Mouse (Mus musculus) midbrain, embryonic 10.5 days (tissue): ENCODE results near the gene Crebzf. TPM values are rescaled to one million over a fixed set of nuclear protein-coding genes. Genes with fewer than 3 reads are reported as not detected.

Experiments used
- DNase-seq: peaks from one replicate; pipeline ENCODE4 v3.0.0-alpha.2; 2017; ENCODE audit warnings: low spot score
- H3K27ac ChIP-seq: fragments of 300-500 bp; sonication (generic); replicated peaks from 2 replicates; pipeline ENCODE4 v1.5.1; 2016; ENCODE audit warnings: mild to moderate bottlenecking
- H3K27me3 ChIP-seq: fragments of 300-500 bp; sonication (generic); 2 replicates; pipeline ENCODE4 v1.6.1; 2016; ENCODE audit warnings: low read depth, mild to moderate bottlenecking; ENCODE audit not compliant: poor library complexity, severe bottlenecking
- H3K36me3 ChIP-seq: fragments of 300-500 bp; sonication (generic); 2 replicates; pipeline ENCODE4 v1.6.1; 2016; ENCODE audit warnings: mild to moderate bottlenecking, moderate library complexity
- H3K4me1 ChIP-seq: fragments of 300-500 bp; sonication (generic); 2 replicates; pipeline ENCODE4 v1.6.1; 2016
- H3K4me3 ChIP-seq: fragments of 300-500 bp; sonication (generic); 2 replicates; pipeline ENCODE4 v1.5.1; 2016; ENCODE audit warnings: mild to moderate bottlenecking, moderate library complexity
- H3K9me3 ChIP-seq: fragments of 300-500 bp; sonication (generic); replicated peaks from 2 replicates; pipeline ENCODE4 v1.6.1; 2016; ENCODE audit warnings: mild to moderate bottlenecking
- WGBS: fragments of 180-500 bp; shearing (Covaris S2); methylation state at CpG from one replicate; pipeline ENCODE4 v1.1.7; 2016; 5-methylcytosine and 5-hydroxymethylcytosine counted together
- polyA plus RNA-seq: library from polyadenylated mRNA; unstranded; fragments of >200 nt; fragmentation: Nextera tagmentation; extraction: Ambion mirVana; gene quantifications from 2 replicates; pipeline ENCODE4 v1.2.1, GENCODE M21; 2016

Crebzf gene
- polyA plus RNA-seq, 1 experiment from 2014 or later, result 26.6 TPM

- peaks cover 32% of the 10 kb centered on the region for H3K36me3 ChIP-seq
- peak overlapping the region; percentile 91 for H3K27ac ChIP-seq
- no peak for DNase-seq
- H3K4me1 ChIP-seq, result peaks cover 18% of the 10 kb centered on the region
- no peaks in the 10 kb centered on the region for H3K27me3 ChIP-seq
- peak overlapping the region; percentile 77 for H3K4me3 ChIP-seq
- no peaks in the 10 kb centered on the region for H3K9me3 ChIP-seq
- WGBS, result 43% methylated on average over 7 of the region's 7 CpGs
Observed at GRCm38 (mm10) chr7:90456149-90456844, 13.8 kb downstream of the Crebzf start.

DNA sequence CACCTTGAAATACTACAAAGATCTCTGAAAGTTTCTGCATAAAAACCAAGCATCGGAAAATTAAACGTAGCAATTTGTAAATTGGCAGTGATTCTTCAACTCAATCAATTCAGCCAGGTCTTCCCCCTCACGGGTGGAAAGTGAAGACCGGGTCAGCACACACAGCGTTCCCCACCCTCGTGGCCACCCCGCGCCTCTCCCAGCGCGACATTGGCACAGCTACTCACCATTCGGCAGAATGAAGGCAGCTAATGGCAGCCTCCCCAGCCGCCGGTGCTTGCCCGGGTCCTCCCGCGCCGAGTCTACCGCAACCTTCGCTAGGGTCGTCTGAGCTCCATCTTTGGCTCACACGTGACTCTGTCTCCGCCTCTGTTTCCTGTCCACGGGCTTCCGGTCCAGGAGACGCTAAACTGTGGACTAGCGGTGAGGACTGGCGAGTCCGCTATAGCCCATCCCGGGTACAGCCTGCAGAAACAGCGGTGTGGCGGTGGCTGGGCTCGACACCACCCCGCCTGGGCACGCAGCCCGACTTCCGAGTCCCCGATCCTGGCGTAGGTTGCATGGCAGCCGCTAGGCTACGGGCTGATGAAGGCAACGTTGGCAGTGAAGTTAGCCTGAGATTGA lies 14.4 kb downstream of the Crebzf start, which contains the start of gene Tmem126a:
Tmem126a (minus strand) TSS at position 385 of the 624 bp plus-strand sequence.
- WGBS, result under 1% methylated on average over 41 of the region's 41 CpGs
- Histone ChIP-seq H3K4me1 (peaks cover 18% of the 10 kb centered on the region), H3K27me3 (no peaks in the 10 kb centered on the region), H3K9me3 (no peaks in the 10 kb centered on the region), H3K27ac (peak within 1 kb of the TSS; percentile 91), H3K36me3 (peaks cover 25% of the 10 kb centered on the region), H3K4me3 (peak within 1 kb of the TSS; percentile 77)
- peak; percentile 91 for DNase-seq

DNA sequence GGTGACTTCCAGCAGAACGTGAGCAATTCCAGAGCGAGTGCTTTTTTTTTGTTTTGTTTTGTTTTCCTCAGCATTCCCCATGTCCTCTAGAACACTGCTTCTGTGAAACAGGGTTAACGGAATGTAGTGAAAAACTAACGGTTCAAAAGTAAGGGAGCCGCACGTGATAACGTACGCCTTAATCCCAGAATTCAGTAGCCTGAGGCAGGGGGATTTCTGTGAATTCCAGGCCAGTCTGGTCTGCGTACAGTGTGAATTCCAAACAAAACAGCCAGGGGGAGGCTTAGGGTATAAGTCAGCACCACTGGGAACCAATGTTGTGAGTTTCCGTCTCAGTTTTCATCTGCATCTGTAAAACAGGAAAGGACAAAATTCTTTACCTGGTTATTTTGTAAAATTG lies 15.0 kb downstream of the Crebzf start:
- peak overlapping the region; percentile 91 for H3K27ac ChIP-seq
- DNase-seq, result peak; percentile 22
- peak overlapping the region; percentile 77 for H3K4me3 ChIP-seq
- no peaks in the 10 kb centered on the region for H3K9me3 ChIP-seq
- no peaks in the 10 kb centered on the region for H3K27me3 ChIP-seq
- H3K4me1 ChIP-seq, result peaks cover 18% of the 10 kb centered on the region
- WGBS, result 32% methylated on average over 10 of the region's 10 CpGs
- H3K36me3 ChIP-seq, result peaks cover 21% of the 10 kb centered on the region

GRCm38 (mm10) chr7:90460330-90460729 lies 17.8 kb downstream of the Crebzf start:
- Histone ChIP-seq H3K36me3 (no peaks in the 10 kb centered on the region), H3K4me3 (no peak overlapping the region), H3K4me1 (peaks cover 18% of the 10 kb centered on the region), H3K27me3 (no peaks in the 10 kb centered on the region), H3K9me3 (no peaks in the 10 kb centered on the region), H3K27ac (no peak overlapping the region)
- WGBS, result 58% methylated on average over 10 of the region's 10 CpGs
- no peak for DNase-seq

GRCm38 (mm10) chr7:90460930-90461329 lies 18.4 kb downstream of the Crebzf start:
- H3K27me3 ChIP-seq, result no peaks in the 10 kb centered on the region
- H3K9me3 ChIP-seq, result no peaks in the 10 kb centered on the region
- no peak overlapping the region for H3K27ac ChIP-seq
- H3K4me1 ChIP-seq, result peaks cover 13% of the 10 kb centered on the region
- 20% methylated on average over 14 of the region's 14 CpGs for WGBS
- peak; percentile 32 for DNase-seq
- H3K36me3 ChIP-seq, result no peaks in the 10 kb centered on the region
- H3K4me3 ChIP-seq, result peak overlapping the region; percentile 7; the same call in 1 of the 2 replicates

- Histone ChIP-seq H3K36me3 (no peaks in the 10 kb centered on the region), H3K4me1 (peaks cover 8% of the 10 kb centered on the region), H3K27ac (no peak overlapping the region), H3K27me3 (no peaks in the 10 kb centered on the region), H3K4me3 (no peak overlapping the region), H3K9me3 (no peaks in the 10 kb centered on the region)
- peak; percentile 9 for DNase-seq
- WGBS, result 92% methylated on average over 5 of the region's 5 CpGs
Observed at GRCm38 (mm10) chr7:90461441-90461840, 18.9 kb downstream of the Crebzf start.

GRCm38 (mm10) chr7:90473511-90473910 lies 31.0 kb downstream of the Crebzf start:
- Histone ChIP-seq H3K9me3 (no peaks in the 10 kb centered on the region), H3K4me1 (peaks cover 19% of the 10 kb centered on the region), H3K27ac (no peak overlapping the region), H3K36me3 (peaks cover 17% of the 10 kb centered on the region), H3K27me3 (peaks cover 9% of the 10 kb centered on the region; the same call in 1 of the 2 replicates), H3K4me3 (no peak overlapping the region)
- WGBS, result 80% methylated on average over 2 of the region's 2 CpGs
- DNase-seq, result no peak

- no peaks in the 10 kb centered on the region for H3K9me3 ChIP-seq
- H3K27ac ChIP-seq, result peak within 1 kb of the TSS; percentile 88
- H3K36me3 ChIP-seq, result no peaks in the 10 kb centered on the region
- H3K4me1 ChIP-seq, result peaks cover 19% of the 10 kb centered on the region
- peaks cover 9% of the 10 kb centered on the region; the same call in 1 of the 2 replicates for H3K27me3 ChIP-seq
- peak; percentile 98 for DNase-seq
- under 1% methylated on average over 36 of the region's 36 CpGs for WGBS
- peak within 1 kb of the TSS; percentile 72 for H3K4me3 ChIP-seq
Observed at GRCm38 (mm10) chr7:90475793-90476312, 33.3 kb downstream of the Crebzf start, which contains the start of gene Tmem126b. TSS of gene Tmem126b (minus strand) at chr7:90476001.

DNA sequence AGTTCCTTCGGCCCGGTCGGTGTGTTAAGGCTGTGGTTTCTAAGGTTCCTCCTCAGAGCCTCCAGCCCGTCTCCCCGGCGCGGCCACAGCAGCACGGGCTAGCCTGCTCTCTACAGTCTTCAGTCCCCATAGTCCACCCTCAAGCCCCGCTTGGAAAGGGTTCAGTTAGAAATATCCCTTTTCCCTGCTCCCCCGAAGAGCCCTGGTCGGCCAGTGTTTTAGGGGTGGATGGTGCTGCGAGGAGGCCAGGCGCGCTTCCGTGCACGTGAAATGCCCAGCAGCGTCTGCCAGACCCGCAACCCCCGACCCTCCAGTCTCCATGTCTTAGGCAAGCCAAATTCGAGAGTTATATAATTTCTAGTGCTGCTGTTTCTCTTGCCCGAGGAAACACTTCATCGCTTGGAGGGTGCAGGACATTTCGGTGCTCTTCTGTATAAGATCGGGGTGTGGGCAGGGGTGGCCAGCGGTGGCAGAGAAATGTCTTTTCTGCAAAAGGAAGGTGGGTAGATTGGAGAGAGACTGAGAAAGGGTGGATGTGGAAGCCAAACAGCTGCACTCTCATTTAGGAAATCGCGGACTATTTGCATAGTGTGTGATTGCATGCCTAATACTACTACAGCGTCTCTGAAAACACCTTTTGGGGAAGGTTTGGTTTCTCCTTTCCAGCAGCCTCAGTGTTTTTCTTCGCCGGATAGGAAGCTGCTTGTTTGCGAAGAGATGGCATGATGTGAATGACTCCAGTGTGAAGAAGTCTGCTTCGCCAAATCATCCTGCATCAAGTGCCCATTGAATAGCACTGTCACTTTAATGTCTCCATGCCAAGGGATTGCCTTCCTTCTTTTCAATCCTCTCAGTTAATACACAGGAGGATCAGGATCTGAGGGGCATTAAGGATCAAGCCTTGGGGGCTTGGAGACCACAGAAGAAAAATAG lies 34.0 kb downstream of the Crebzf start, which contains the start of gene Dlg2:
Dlg2 (plus strand) TSS at position 360 of the 933 bp plus-strand sequence.
- Histone ChIP-seq H3K27ac (peak within 1 kb of the TSS; percentile 88), H3K27me3 (peaks cover 9% of the 10 kb centered on the region; the same call in 1 of the 2 replicates), H3K4me3 (peak within 1 kb of the TSS; percentile 72), H3K36me3 (no peaks in the 10 kb centered on the region), H3K4me1 (peaks cover 19% of the 10 kb centered on the region), H3K9me3 (no peaks in the 10 kb centered on the region)
- WGBS, result under 1% methylated on average over 32 of the region's 32 CpGs
- no peak for DNase-seq

DNA sequence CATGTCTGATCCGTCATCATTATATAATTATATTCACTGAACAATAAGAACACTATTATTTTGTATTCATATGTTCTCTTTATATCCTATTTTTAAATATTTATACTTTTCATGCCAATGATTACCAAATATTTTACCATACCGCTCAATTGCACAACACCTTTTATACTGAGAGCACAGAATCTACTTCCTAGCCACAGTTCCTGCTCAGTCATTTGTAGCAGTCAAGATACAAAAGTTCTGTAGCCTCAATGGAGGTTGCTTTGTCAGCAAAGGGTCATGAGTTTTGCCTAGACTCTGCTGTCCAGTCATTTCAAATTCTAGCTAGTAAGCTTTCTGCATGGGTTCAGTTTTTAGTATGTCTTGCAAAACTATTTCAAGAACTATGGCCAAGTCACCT lies 40.1 kb downstream of the Crebzf start:
- no peaks in the 10 kb centered on the region for H3K4me1 ChIP-seq
- H3K9me3 ChIP-seq, result no peaks in the 10 kb centered on the region
- H3K4me3 ChIP-seq, result no peak overlapping the region
- H3K27ac ChIP-seq, result no peak overlapping the region
- peaks cover 1% of the 10 kb centered on the region; the same call in 1 of the 2 replicates for H3K27me3 ChIP-seq
- no peaks in the 10 kb centered on the region for H3K36me3 ChIP-seq
- no peak for DNase-seq
- WGBS, result 84% methylated on average over 2 of the region's 2 CpGs
